ENCODE assay signal across 33 mouse cellular contexts in genomic region chr1:104049169-104049948, GRCm38 (mm10).
DNase-seq lines count a peak whose midpoint lies in the region; ATAC-seq lines count a peak whose summit lies in the region.
"Had no signal": no experiment of that assay in that cellular context is flagged by ENCODE, and none has a peak within 500 bp of the region (broad histone marks: within the 10 kb centered on the region; RNA-seq: fewer than 3 reads in every experiment).

No protein-coding gene starts in this region.

- H3K9ac ChIP-seq in embryonic facial prominence, embryonic 11.5 days (replicated peaks; ENCODE audit: low read length): no peak overlapping the region
- H3K9ac ChIP-seq in midbrain, embryonic 14.5 days (replicated peaks; ENCODE audit: low read length): no peak overlapping the region
- no peak overlapping the region for H3K9ac ChIP-seq in midbrain, embryonic 15.5 days
- no peak overlapping the region for H3K9ac ChIP-seq in forebrain, embryonic 15.5 days (replicated peaks)
- H3K9ac ChIP-seq: heart, embryonic 13.5 days; hindbrain, embryonic 15.5 days; kidney, embryonic 15.5 days; limb, embryonic 15.5 days; liver, embryonic 14.5 days; neural tube, embryonic 15.5 days; stomach, embryonic 15.5 days had no signal

- H3K4me1 ChIP-seq in embryonic facial prominence, embryonic 11.5 days (ENCODE audit: control insufficient read depth, insufficient read depth, low read length): no peaks in the 10 kb centered on the region
- no peaks in the 10 kb centered on the region for H3K4me1 ChIP-seq in embryonic facial prominence, embryonic 10.5 days
- H3K4me1 ChIP-seq in midbrain, embryonic 14.5 days (ENCODE audit: control insufficient read depth, insufficient read depth, low read length): no peaks in the 10 kb centered on the region
- no peaks in the 10 kb centered on the region for H3K4me1 ChIP-seq in midbrain, embryonic 15.5 days
- 0 out of 2 replicates have a peak, but pooled peaks cover 4% of the 10 kb centered on the region for H3K4me1 ChIP-seq in forebrain, embryonic 15.5 days
- H3K4me1 ChIP-seq: heart, embryonic 13.5 days; hindbrain, embryonic 15.5 days; kidney, embryonic 15.5 days; limb, embryonic 15.5 days; neural tube, embryonic 15.5 days; stomach, embryonic 15.5 days had no signal

- DNase-seq in embryonic facial prominence, embryonic 11.5 days (ENCODE audit: low spot score): peak; percentile 0
- DNase-seq in embryonic facial prominence, embryonic 10.5 days (ENCODE audit: low spot score): no peak
- peak; percentile 3 for DNase-seq in midbrain, embryonic 14.5 days
- DNase-seq in telencephalon, adult 2 months (ENCODE audit: low read depth, low spot score): peak; percentile 23
- no peak for DNase-seq in gastrocnemius, postnatal 36 days
- DNase-seq in kidney, postnatal 14 days: no peak
- DNase-seq: adrenal gland, postnatal 10 days; cerebellum, adult 11-12 months; cerebellum, adult 9-11 months; gastrocnemius, postnatal 14 days; heart, postnatal 10 days; kidney, adult 18-20 months; kidney, postnatal 36 days; layer of hippocampus, postnatal 36 days; left cerebral cortex, postnatal 4 days; lung, adult 2 months; lung, postnatal 10 days; retina, postnatal 1 day; right cerebral cortex, postnatal 14 days; thymus, postnatal 14 days had no signal

- no peak overlapping the region for H3K4me3 ChIP-seq in embryonic facial prominence, embryonic 11.5 days (ENCODE audit: low read depth, low read length)
- H3K4me3 ChIP-seq in embryonic facial prominence, embryonic 10.5 days: no peak overlapping the region
- no peak overlapping the region for H3K4me3 ChIP-seq in midbrain, embryonic 14.5 days (replicated peaks; ENCODE audit: low read depth, low read length)
- no peak overlapping the region for H3K4me3 ChIP-seq in midbrain, embryonic 15.5 days
- H3K4me3 ChIP-seq in forebrain, embryonic 15.5 days: no peak overlapping the region
- H3K4me3 ChIP-seq: heart, embryonic 13.5 days; hindbrain, embryonic 15.5 days; kidney, embryonic 15.5 days; layer of hippocampus, adult 2 months; limb, embryonic 15.5 days; neural tube, embryonic 15.5 days; stomach, embryonic 15.5 days had no signal

- H3K36me3 ChIP-seq in embryonic facial prominence, embryonic 11.5 days (replicated peaks; ENCODE audit: control insufficient read depth, insufficient read depth, low read depth, low read length): no peaks in the 10 kb centered on the region
- H3K36me3 ChIP-seq in embryonic facial prominence, embryonic 10.5 days (replicated peaks): no peaks in the 10 kb centered on the region
- no peaks in the 10 kb centered on the region for H3K36me3 ChIP-seq in midbrain, embryonic 14.5 days (ENCODE audit: control insufficient read depth, insufficient read depth, low read length)
- no peaks in the 10 kb centered on the region for H3K36me3 ChIP-seq in midbrain, embryonic 15.5 days (replicated peaks)
- no peaks in the 10 kb centered on the region for H3K36me3 ChIP-seq in forebrain, embryonic 15.5 days
- H3K36me3 ChIP-seq: G1E; heart, embryonic 13.5 days; hindbrain, embryonic 15.5 days; kidney, embryonic 15.5 days; limb, embryonic 15.5 days; neural tube, embryonic 15.5 days; stomach, embryonic 15.5 days had no signal

- H3K27me3 ChIP-seq in embryonic facial prominence, embryonic 11.5 days (ENCODE audit: control insufficient read depth, insufficient read depth, low read length): no peaks in the 10 kb centered on the region
- H3K27me3 ChIP-seq in embryonic facial prominence, embryonic 10.5 days (replicated peaks; ENCODE audit: low read depth, poor library complexity, severe bottlenecking): no peaks in the 10 kb centered on the region; the same call in 1 of the 2 replicates
- H3K27me3 ChIP-seq in midbrain, embryonic 14.5 days (ENCODE audit: control insufficient read depth, insufficient read depth, low read length): no peaks in the 10 kb centered on the region
- H3K27me3 ChIP-seq in midbrain, embryonic 15.5 days (replicated peaks): no peaks in the 10 kb centered on the region
- no peaks in the 10 kb centered on the region for H3K27me3 ChIP-seq in forebrain, embryonic 15.5 days
- H3K27me3 ChIP-seq: heart, embryonic 13.5 days; hindbrain, embryonic 15.5 days; kidney, embryonic 15.5 days; limb, embryonic 15.5 days; stomach, embryonic 15.5 days had no signal

- ATAC-seq in embryonic facial prominence, embryonic 11.5 days (replicated peaks; ENCODE audit: insufficient number of reproducible peaks, low FRiP score, low TSS enrichment, low read depth): no peak
- ATAC-seq in midbrain, embryonic 14.5 days (ENCODE audit: low FRiP score, low TSS enrichment): no peak
- ATAC-seq in midbrain, embryonic 15.5 days (replicated peaks): no peak
- peak; percentile 76 for ATAC-seq in forebrain, embryonic 15.5 days (replicated peaks)
- ATAC-seq: inflammation-experienced regulatory T-cells, adult 6 months had no signal

- no peak overlapping the region for H3K27ac ChIP-seq in embryonic facial prominence, embryonic 11.5 days (replicated peaks; ENCODE audit: low read depth, low read length)
- H3K27ac ChIP-seq in embryonic facial prominence, embryonic 10.5 days (replicated peaks): no peak overlapping the region
- no peak overlapping the region for H3K27ac ChIP-seq in midbrain, embryonic 14.5 days (replicated peaks; ENCODE audit: low read depth, low read length)
- H3K27ac ChIP-seq in midbrain, embryonic 15.5 days: no peak overlapping the region
- no peak overlapping the region for H3K27ac ChIP-seq in forebrain, embryonic 15.5 days (replicated peaks)
- H3K27ac ChIP-seq: heart, embryonic 13.5 days; hindbrain, embryonic 15.5 days; kidney, embryonic 15.5 days; layer of hippocampus, adult 2 months; limb, embryonic 15.5 days; liver, embryonic 14.5 days; macrophage; neural tube, embryonic 15.5 days; stomach, embryonic 15.5 days had no signal

- H3K9me3 ChIP-seq in embryonic facial prominence, embryonic 11.5 days (replicated peaks; ENCODE audit: control insufficient read depth, low read length): no peaks in the 10 kb centered on the region
- H3K9me3 ChIP-seq in embryonic facial prominence, embryonic 10.5 days: no peaks in the 10 kb centered on the region
- no peaks in the 10 kb centered on the region for H3K9me3 ChIP-seq in midbrain, embryonic 14.5 days (ENCODE audit: control insufficient read depth, low read length)
- no peaks in the 10 kb centered on the region for H3K9me3 ChIP-seq in midbrain, embryonic 15.5 days
- H3K9me3 ChIP-seq in forebrain, embryonic 15.5 days: no peaks in the 10 kb centered on the region
- H3K9me3 ChIP-seq: heart, embryonic 13.5 days; hindbrain, embryonic 15.5 days; kidney, embryonic 15.5 days; limb, embryonic 15.5 days; neural tube, embryonic 15.5 days; stomach, embryonic 15.5 days had no signal

- WGBS in embryonic facial prominence, embryonic 11.5 days: 63% methylated on average over 4 of the region's 4 CpGs
- 61% methylated on average over 4 of the region's 4 CpGs for WGBS in embryonic facial prominence, embryonic 10.5 days
- 57% methylated on average over 4 of the region's 4 CpGs for WGBS in midbrain, embryonic 14.5 days
- 50% methylated on average over 4 of the region's 4 CpGs for WGBS in midbrain, embryonic 15.5 days
- 13% methylated on average over 4 of the region's 4 CpGs for WGBS in forebrain, embryonic 15.5 days

- H3K4me2 ChIP-seq in embryonic facial prominence, embryonic 11.5 days (ENCODE audit: low read depth, low read length): no peak overlapping the region
- no peak overlapping the region for H3K4me2 ChIP-seq in midbrain, embryonic 14.5 days (ENCODE audit: low read length)
- H3K4me2 ChIP-seq in midbrain, embryonic 15.5 days: no peak overlapping the region
- H3K4me2 ChIP-seq in forebrain, embryonic 15.5 days (replicated peaks): no peak overlapping the region
- H3K4me2 ChIP-seq: heart, embryonic 13.5 days; hindbrain, embryonic 15.5 days; kidney, embryonic 15.5 days; limb, embryonic 15.5 days; neural tube, embryonic 15.5 days; stomach, embryonic 15.5 days had no signal

- intact Hi-C loops in gastrocnemius, postnatal 36 days (cut with DNase I): no loop called here

Comparison
In these comparisons a context has a peak if more than half of its experiments do, and no peak if none do; other contexts are left out.
1. DNase-seq: peak in embryonic facial prominence, embryonic 11.5 days (single experiment), midbrain, embryonic 14.5 days (single experiment) and telencephalon, adult 2 months (single experiment); none in embryonic facial prominence, embryonic 10.5 days (single experiment), gastrocnemius, postnatal 36 days (0 of 2) and kidney, postnatal 14 days (single experiment).